Mouse (Mus musculus) limb, embryonic 14.5 days (tissue): Measurements from ENCODE around the gene Fam171a2. TPM values are rescaled to one million over a fixed set of nuclear protein-coding genes. Genes with fewer than 3 reads are reported as not detected.

Experiments used
- ATAC-seq: fragments of 200-750 bp; cut with Nextera tagmentation; 2 replicates; pipeline ENCODE4 v1.8.0; 2017; ENCODE audit warnings: low read depth, moderate number of reproducible peaks, moderate TSS enrichment; ENCODE audit not compliant: low FRiP score
- DNase-seq: peaks from one replicate; pipeline ENCODE4 v3.0.0-alpha.2; 2015; ENCODE audit warnings: low spot score
- H3K27ac ChIP-seq: fragments of 300-500 bp; sonication (generic); replicated peaks from 2 replicates; pipeline ENCODE4 v1.5.1; 2014; ENCODE audit warnings: low read depth, mild to moderate bottlenecking, low read length, moderate library complexity, mixed read lengths
- H3K27me3 ChIP-seq: fragments of 300-500 bp; sonication (generic); 2 replicates; pipeline ENCODE4 v1.6.1; 2014; ENCODE audit warnings: low read length, mixed read lengths; ENCODE audit not compliant: control insufficient read depth, insufficient read depth
- H3K36me3 ChIP-seq: fragments of 300-500 bp; sonication (generic); 2 replicates; pipeline ENCODE4 v1.6.1; 2014; ENCODE audit warnings: mild to moderate bottlenecking, low read length, moderate library complexity, mixed read lengths; ENCODE audit not compliant: control insufficient read depth, insufficient read depth
- H3K4me1 ChIP-seq: fragments of 300-500 bp; sonication (generic); 2 replicates; pipeline ENCODE4 v1.6.1; 2014; ENCODE audit warnings: antibody characterized with exemption, low read length, mixed read lengths; ENCODE audit not compliant: control insufficient read depth, insufficient read depth
- H3K4me2 ChIP-seq: fragments of 300-500 bp; sonication (generic); replicated peaks from 2 replicates; pipeline ENCODE4 v1.6.1; 2014; ENCODE audit warnings: low read depth, mild to moderate bottlenecking, low read length, moderate library complexity; ENCODE audit not compliant: severe bottlenecking
- H3K4me3 ChIP-seq: fragments of 300-500 bp; sonication (generic); replicated peaks from 2 replicates; pipeline ENCODE4 v1.5.1; 2014; ENCODE audit warnings: low read length
- H3K9ac ChIP-seq: fragments of 300-500 bp; sonication (generic); 2 replicates; pipeline ENCODE4 v1.6.1; 2014; ENCODE audit warnings: mild to moderate bottlenecking, low read depth, low read length, moderate library complexity; ENCODE audit not compliant: severe bottlenecking
- H3K9me3 ChIP-seq: fragments of 300-500 bp; sonication (generic); 2 replicates; pipeline ENCODE4 v1.6.1; 2016; ENCODE audit warnings: low read length; ENCODE audit not compliant: control insufficient read depth
- POLR2A ChIP-seq: fragments of 200-500 bp; IDR thresholded peaks from 2 replicates; pipeline ENCODE4 v1.8.0; 2012; ENCODE audit warnings: inconsistent platforms, mild to moderate bottlenecking, moderate library complexity, borderline replicate concordance; ENCODE audit not compliant: insufficient read depth, insufficient read length; ENCODE audit errors: extremely low read depth
- WGBS: fragments of 180-500 bp; shearing (Covaris S2); extraction: QIAGEN DNeasy Blood & Tissue Kit; methylation state at CpG from one replicate; pipeline ENCODE4 v1.1.7; 2014; 5-methylcytosine and 5-hydroxymethylcytosine counted together
- polyA plus RNA-seq, 2 experiments: library from polyadenylated mRNA; depleted of rRNA in 1 of 2; stranded (reverse) in 1 of 2; unstranded in 1 of 2; fragments of >200 nt; fragmentation: Nextera tagmentation in 1 of 2; extraction: Ambion mirVana in 1 of 2; gene quantifications; 2 replicates each; pipeline versions ENCODE4 v1.2.1 to v1.2.3; 2012 to 2014

The Fam171a2 gene
- polyA plus RNA-seq, 2 experiments = 8.9 to 56.8 TPM

GRCm38 (mm10) chr11:102460541-102460940, 13.1 kb upstream of the Fam171a2 start:
- Histone ChIP-seq H3K4me2 (no peak overlapping the region), H3K4me3 (no peak overlapping the region), H3K9me3 (no peaks in the 10 kb centered on the region), H3K27me3 (no peaks in the 10 kb centered on the region), H3K9ac (no peak overlapping the region), H3K36me3 (no peaks in the 10 kb centered on the region), H3K4me1 (peaks cover 5% of the 10 kb centered on the region), H3K27ac (no peak overlapping the region)
- WGBS = 63% methylated on average over 16 of the region's 16 CpGs
- DNase-seq = no peak
- ATAC-seq = no peak
- no peak for TF ChIP-seq POLR2A

- H3K27ac ChIP-seq = no peak overlapping the region
Measured at GRCm38 (mm10) chr11:102455740-102456396, 8.4 kb upstream of the Fam171a2 start.

DNA sequence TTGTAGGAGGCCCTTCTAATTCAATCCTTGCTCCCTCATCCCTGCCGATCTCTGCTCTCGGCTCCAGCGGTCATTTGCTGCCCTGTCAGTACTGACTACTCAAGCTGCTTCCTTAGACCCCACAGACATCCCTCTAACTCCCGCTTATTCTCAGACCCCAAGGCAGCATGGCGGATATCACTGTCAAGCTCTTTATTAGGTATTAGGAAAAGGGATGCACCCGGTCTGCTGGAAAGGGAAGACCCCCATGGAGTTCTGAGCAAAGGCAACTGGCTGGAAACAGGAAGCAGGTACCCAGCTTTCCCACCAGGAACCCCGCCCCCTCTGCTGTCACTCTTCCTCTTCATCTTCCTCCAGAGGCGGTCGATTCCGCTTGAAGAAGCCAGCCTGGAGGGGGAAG, 5.6 kb upstream of the Fam171a2 start:
- no peak overlapping the region for H3K9ac ChIP-seq
- no peak for TF ChIP-seq POLR2A
- no peaks in the 10 kb centered on the region for H3K36me3 ChIP-seq
- peaks cover 9% of the 10 kb centered on the region; the same call in 1 of the 2 replicates for H3K27me3 ChIP-seq
- no peak overlapping the region for H3K4me3 ChIP-seq
- WGBS = 16% methylated on average over 10 of the region's 10 CpGs
- H3K4me2 ChIP-seq = no peak overlapping the region
- no peak for ATAC-seq
- H3K27ac ChIP-seq = no peak overlapping the region
- H3K4me1 ChIP-seq = peaks cover 14% of the 10 kb centered on the region
- no peak for DNase-seq
- no peaks in the 10 kb centered on the region for H3K9me3 ChIP-seq

More at GRCm38 (mm10) chr11:102455740-102456396, 8.4 kb upstream of the Fam171a2 start:
- peaks cover 9% of the 10 kb centered on the region for H3K4me1 ChIP-seq
- DNase-seq (peak; percentile 82), ATAC-seq (peak; percentile 90)
- H3K36me3 ChIP-seq = no peaks in the 10 kb centered on the region
- H3K9me3 ChIP-seq = no peaks in the 10 kb centered on the region
- peak overlapping the region; percentile 92 for H3K4me2 ChIP-seq
- TF ChIP-seq POLR2A = no peak
- peak overlapping the region; percentile 51 for H3K4me3 ChIP-seq
- H3K27me3 ChIP-seq = no peaks in the 10 kb centered on the region
- H3K9ac ChIP-seq = peak overlapping the region; percentile 51
- WGBS = 0% methylated on average over 29 of the region's 40 CpGs

GRCm38 (mm10) chr11:102449043-102450008, 1.8 kb upstream of the Fam171a2 start:
- no peak for ATAC-seq
- Histone ChIP-seq H3K9ac (no peak overlapping the region), H3K27ac (no peak overlapping the region), H3K36me3 (no peaks in the 10 kb centered on the region), H3K4me1 (peaks cover 26% of the 10 kb centered on the region), H3K4me3 (no peak overlapping the region), H3K27me3 (peaks cover 9% of the 10 kb centered on the region; the same call in 1 of the 2 replicates), H3K4me2 (no peak overlapping the region), H3K9me3 (no peaks in the 10 kb centered on the region)
- peak; percentile 37 for DNase-seq
- 40% methylated on average over 17 of the region's 17 CpGs for WGBS
- no peak for TF ChIP-seq POLR2A

DNA sequence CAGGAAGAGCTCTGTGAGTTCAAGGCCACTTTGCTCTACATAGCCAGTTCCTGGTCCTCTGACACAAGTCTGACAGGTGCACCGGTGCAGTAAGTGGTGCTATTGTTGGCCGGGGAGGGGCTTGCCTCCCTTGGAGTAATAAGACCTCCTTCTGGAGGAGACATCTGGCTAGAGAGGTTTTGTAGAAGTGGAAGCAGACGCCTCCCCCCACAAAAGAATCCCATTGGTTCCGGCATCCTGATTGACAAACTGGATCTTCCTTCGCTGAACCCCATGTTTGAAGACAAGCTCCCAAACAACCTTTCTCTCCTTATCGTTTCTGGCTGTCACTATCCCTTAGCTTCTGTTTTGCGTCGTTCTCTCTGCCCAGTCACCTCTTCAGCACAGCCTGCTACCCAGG, 845 bp upstream of the Fam171a2 start:
- no peak overlapping the region for H3K9ac ChIP-seq

More for the DNA sequence above, 845 bp upstream of the Fam171a2 start:
- H3K4me2 ChIP-seq = no peak overlapping the region
- H3K4me1 ChIP-seq = peaks cover 26% of the 10 kb centered on the region
- peaks cover 9% of the 10 kb centered on the region; the same call in 1 of the 2 replicates for H3K27me3 ChIP-seq
- 13% methylated on average over 8 of the region's 8 CpGs for WGBS
- ATAC-seq (no peak), DNase-seq (no peak)
- peaks cover 7% of the 10 kb centered on the region; the same call in 1 of the 2 replicates for H3K36me3 ChIP-seq
- H3K9me3 ChIP-seq = no peaks in the 10 kb centered on the region
- 0 out of 2 replicates have a peak overlapping the region, but pooled peaks have one; percentile 85 for H3K4me3 ChIP-seq
- H3K27ac ChIP-seq = no peak overlapping the region
- TF ChIP-seq POLR2A = no peak
